Mouse (Mus musculus): ENCODE data around the gene Acsl6. TPM values are rescaled to one million over a fixed set of nuclear protein-coding genes. Genes with fewer than 3 reads are reported as not detected.
A peak's percentile ranks its signal among the peaks of the same experiment; 100 is the strongest.
"Not testable (repeated sequence)": the region's sequence is repeated elsewhere in the genome, so short reads cannot be mapped to it uniquely, and the experiment has no call there.

The Acsl6 gene
- total RNA-seq (2014; fragmentation: Nextera tagmentation) = 11.9 and 22.5 TPM in 2 replicates
- total RNA-seq (2017) = 20.0 and 23.1 TPM in 2 replicates

DNA sequence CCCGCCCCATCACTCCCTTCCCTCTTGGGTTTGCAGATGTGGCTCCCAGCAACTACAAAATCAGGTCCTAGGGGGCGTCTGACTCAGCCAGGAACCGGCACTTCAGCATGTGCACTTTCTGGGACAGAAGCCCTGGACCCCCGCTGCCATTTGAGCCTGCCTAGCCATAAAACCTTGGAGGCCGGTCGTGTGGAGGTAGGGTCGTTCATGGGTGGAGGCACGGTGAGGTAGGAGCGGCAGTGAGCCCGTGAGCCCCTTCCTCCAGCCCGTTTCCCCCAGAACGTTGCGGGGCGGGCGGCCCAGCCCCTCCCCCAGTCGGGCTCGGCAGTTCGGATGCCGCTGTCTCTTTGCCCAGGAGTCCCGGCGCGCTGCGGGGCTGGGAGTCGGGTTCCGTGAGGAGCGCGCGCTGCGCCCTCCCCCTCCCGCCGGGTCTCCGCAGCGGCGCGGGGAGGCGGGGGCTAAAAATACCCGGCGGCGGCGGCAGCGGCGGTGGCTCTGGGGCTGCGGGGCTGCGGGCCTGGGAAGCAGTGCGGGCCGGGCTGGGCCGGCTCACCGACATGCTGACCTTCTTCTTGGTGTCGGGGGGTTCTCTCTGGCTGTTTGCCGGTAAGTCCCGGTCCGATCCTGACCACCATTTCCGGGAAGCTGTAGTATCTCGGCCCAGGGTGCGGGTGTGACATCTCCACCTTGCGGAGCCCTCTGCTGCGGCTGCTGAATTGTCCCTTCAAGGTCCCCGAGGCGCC is at the start of gene Acsl6:
Gene Acsl6, plus strand, starts transcription at position 71 of the 743 bp plus-strand sequence.
- no peak for ATAC-seq (replicated peaks; ENCODE audit: low FRiP score, low TSS enrichment, poor library complexity, severe bottlenecking)

DNA sequence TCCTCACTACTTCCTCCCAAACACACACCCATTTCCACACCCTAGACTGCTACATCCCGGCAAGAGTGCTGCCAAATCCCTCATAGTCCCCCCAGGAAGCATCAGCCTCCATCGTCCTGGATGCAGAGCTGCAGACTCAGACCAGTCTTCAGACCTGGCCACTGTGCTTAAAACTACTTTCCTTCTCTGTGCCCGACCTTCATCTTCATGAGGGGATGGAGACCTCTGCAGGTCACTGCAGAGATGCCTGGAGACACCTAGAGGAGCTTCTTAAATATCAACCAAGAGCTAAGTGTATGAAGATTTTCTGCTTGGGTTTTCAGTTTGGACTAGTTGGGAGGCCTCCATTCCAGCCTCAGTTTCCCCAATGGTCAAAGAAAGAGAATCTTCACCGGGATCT is 49.5 kb upstream of the Acsl6 start:
- no peak for ATAC-seq (replicated peaks; ENCODE audit: low FRiP score, low TSS enrichment, poor library complexity, severe bottlenecking)

- ATAC-seq (replicated peaks; ENCODE audit: low FRiP score, low TSS enrichment, poor library complexity, severe bottlenecking) = peak; percentile 93
These were observed 46.8 kb upstream of the Acsl6 start for GRCm38 (mm10) chr11:54256624-54257376.

- ATAC-seq (replicated peaks; ENCODE audit: low FRiP score, low TSS enrichment, poor library complexity, severe bottlenecking) = peak; percentile 62; the same call in 1 of the 2 replicates
These were observed 40.1 kb upstream of the Acsl6 start for GRCm38 (mm10) chr11:54263405-54264031.

DNA sequence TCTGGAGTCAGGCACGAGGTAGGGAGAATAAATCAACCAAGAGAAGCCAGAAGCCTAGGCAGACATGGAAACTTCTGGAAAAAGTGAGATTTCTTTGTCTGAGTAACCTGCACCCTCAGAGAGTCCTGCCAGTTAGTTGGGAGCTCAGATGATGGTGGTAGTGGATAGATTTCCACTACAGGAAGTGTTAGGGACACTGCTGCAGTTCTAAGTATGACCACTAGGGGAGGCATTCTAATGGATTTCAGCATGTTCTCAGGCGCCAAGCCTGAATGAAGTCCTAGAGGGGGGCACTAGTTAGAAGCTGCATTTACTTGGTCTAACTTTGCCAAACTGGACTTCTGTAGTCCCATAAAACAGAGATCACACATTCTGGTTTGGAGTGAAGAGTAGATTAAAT is 39.1 kb upstream of the Acsl6 start:
- ATAC-seq (replicated peaks; ENCODE audit: low FRiP score, low TSS enrichment, poor library complexity, severe bottlenecking) = peak; percentile 83

- ATAC-seq (replicated peaks; ENCODE audit: low FRiP score, low TSS enrichment, poor library complexity, severe bottlenecking) = no peak
These were observed 36.4 kb upstream of the Acsl6 start, which contains the start of gene Il3 for GRCm38 (mm10) chr11:54267177-54267576. Gene Il3 (minus strand): TSS chr11:54267277.

- no peak for ATAC-seq (replicated peaks; ENCODE audit: low FRiP score, low TSS enrichment, poor library complexity, severe bottlenecking)
These were observed 34.3 kb upstream of the Acsl6 start for GRCm38 (mm10) chr11:54269191-54269896.

DNA sequence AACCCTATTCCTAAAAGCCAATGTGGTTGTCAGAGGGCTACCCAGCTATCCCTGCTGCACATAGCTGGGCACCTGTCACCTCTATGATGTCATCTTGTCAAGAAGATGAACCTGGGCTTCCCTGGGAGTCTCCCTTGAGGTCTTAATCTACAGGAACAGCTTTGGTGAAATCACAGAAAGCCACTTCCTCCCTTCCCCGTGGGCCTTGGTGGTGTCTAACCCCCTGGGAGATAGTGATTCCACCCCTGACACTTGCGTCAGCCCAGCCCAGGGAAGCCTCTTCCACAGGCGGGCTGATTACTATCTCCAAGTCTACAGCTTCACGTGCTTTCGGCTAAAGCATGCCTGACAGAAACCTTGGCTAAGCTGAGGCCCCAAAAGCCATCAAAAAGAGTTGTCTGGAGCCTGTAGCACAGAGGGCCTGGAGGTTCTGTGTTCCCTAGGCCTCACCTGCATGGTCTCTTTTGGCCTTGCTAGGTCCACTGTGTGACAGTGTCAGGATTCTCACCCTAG is 32.1 kb upstream of the Acsl6 start:
- peak; percentile 41; the same call in 1 of the 2 replicates for ATAC-seq (replicated peaks; ENCODE audit: low FRiP score, low TSS enrichment, poor library complexity, severe bottlenecking)

DNA sequence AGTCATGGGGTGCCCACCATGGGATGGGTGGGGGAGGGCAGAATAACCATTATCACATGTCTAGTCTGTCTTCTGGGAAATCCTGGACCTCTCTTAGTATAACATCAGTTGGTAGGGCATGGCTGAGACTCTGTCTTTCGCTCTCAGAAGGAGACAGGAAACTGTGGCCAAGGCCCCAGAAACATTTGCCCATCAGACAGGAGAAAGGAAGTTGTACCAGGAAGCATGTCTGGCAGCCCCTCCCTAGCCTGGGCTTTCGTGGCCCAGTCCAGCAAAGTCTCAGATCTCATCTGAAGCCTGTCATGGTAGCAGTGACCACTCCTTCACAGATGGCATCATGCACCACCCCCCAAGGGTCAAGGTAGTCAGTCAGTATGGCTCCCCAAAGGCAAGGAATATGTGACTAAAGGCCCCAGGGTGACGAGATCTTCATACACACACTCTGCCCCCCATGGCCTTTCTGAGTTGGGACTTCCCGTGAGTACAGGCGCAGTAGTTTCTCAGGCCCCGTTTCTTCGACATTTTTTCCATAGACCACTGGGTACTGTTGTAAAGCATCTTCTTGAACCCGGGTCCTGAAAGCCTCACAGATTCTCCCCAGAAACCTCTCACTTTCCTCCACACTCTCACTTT is 15.7 kb upstream of the Acsl6 start:
- ATAC-seq (replicated peaks; ENCODE audit: low FRiP score, low TSS enrichment, poor library complexity, severe bottlenecking) = no peak

DNA sequence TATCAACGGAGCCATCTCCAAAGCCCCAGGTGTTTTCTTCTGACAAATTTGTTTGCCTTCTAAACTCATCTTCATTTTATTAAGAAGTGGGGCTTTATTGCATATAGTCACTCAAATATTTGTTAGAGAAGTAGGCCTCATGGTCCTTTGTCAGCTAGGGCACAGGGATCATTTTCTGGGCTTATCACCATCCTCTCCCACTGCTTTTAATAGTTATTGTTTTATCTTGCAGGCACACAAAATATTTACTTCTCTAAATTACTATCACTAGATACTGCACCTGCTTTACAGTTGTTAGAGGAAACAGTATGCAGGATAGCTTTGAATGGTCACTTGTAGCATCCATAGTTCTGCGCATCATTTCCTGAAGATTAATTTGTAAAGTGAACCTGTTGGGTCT is 11.4 kb upstream of the Acsl6 start:
- peak; percentile 32; the same call in 1 of the 2 replicates for ATAC-seq (replicated peaks; ENCODE audit: low FRiP score, low TSS enrichment, poor library complexity, severe bottlenecking)

- no peak for ATAC-seq (replicated peaks; ENCODE audit: low FRiP score, low TSS enrichment, poor library complexity, severe bottlenecking)
These were observed 9.4 kb upstream of the Acsl6 start for GRCm38 (mm10) chr11:54293980-54294807.

- ATAC-seq (replicated peaks; ENCODE audit: low FRiP score, low TSS enrichment, poor library complexity, severe bottlenecking) = no peak
These were observed 7.6 kb upstream of the Acsl6 start for GRCm38 (mm10) chr11:54295971-54296370.

- no peak for ATAC-seq (replicated peaks; ENCODE audit: low FRiP score, low TSS enrichment, poor library complexity, severe bottlenecking)
These were observed 6.9 kb upstream of the Acsl6 start for GRCm38 (mm10) chr11:54296734-54297133.

- ATAC-seq (replicated peaks; ENCODE audit: low FRiP score, low TSS enrichment, poor library complexity, severe bottlenecking) = not testable (repeated sequence)
These were observed 6.1 kb upstream of the Acsl6 start for GRCm38 (mm10) chr11:54297471-54297870.

DNA sequence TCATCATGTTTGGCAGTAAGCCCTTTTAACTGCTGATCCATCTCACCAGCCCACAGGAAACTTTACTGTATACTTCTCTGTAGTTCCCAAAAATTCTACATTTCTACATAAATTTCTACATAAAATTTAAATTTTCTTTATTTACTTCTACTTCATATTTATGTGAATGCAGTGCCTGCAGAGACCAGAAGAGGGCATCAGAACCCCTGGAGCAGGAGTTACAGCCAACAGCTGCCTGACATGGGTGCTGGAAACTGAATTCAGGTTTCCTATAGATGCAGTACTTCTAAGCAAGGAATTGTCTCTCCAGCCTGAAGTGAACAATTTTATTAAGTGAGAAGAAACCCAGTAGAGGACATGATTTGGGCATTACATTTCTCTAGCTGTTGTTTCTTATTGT is 4.8 kb upstream of the Acsl6 start:
- no peak for ATAC-seq (replicated peaks; ENCODE audit: low FRiP score, low TSS enrichment, poor library complexity, severe bottlenecking)

- no peak for ATAC-seq (replicated peaks; ENCODE audit: low FRiP score, low TSS enrichment, poor library complexity, severe bottlenecking)
These were observed 1.6 kb upstream of the Acsl6 start for GRCm38 (mm10) chr11:54301994-54302393.

DNA sequence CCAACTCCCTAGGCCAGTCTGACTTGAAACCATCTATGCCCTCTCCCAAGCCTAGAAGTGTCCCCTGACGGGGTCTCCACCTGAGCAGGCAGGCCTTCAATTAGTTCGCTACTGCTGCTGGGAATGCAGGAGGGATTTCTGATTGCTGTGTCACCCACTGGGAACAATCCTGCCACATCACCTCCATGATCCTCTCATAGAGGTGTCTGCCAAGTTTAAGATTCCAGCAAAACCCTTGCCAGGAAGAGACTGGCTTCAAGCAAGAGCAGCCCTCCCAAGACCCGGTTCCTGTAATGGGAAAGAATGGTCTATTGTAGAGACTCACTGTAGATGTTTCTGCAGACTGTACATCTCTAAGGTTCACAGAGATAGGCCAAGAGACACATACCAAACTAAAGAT is 992 bp upstream of the Acsl6 start:
- ATAC-seq (replicated peaks; ENCODE audit: low FRiP score, low TSS enrichment, poor library complexity, severe bottlenecking) = no peak

- no peak for ATAC-seq (replicated peaks; ENCODE audit: low FRiP score, low TSS enrichment, poor library complexity, severe bottlenecking)
These were observed 396 bp upstream of the Acsl6 start for GRCm38 (mm10) chr11:54303076-54303727.

Measured in megakaryocyte-erythroid progenitor cell, adult 5-6 weeks (primary cell).